Mouse (Mus musculus): ENCODE results near the gene Ift74. TPM values are rescaled to one million over a fixed set of nuclear protein-coding genes. Genes with fewer than 3 reads are reported as not detected.
"Not testable (repeated sequence)": the region's sequence is repeated elsewhere in the genome, so short reads cannot be mapped to it uniquely, and the experiment has no call there.

Ift74 gene
- polyA plus RNA-seq, 1 experiment from 2014 or later: 4.2 TPM

- ATAC-seq (no peak), DNase-seq (no peak)
- Histone ChIP-seq H3K9me3 (ENCODE audit: low read length) (no peaks in the 10 kb centered on the region), H3K27me3 (ENCODE audit: insufficient read depth, low read length) (no peaks in the 10 kb centered on the region), H3K4me2 (ENCODE audit: low read depth, low read length) (no peak overlapping the region), H3K36me3 (replicated peaks; ENCODE audit: insufficient read depth, low read length) (no peaks in the 10 kb centered on the region), H3K4me1 (ENCODE audit: insufficient read depth) (0 out of 2 replicates have a peak, but pooled peaks cover 2% of the 10 kb centered on the region), H3K27ac (ENCODE audit: low read depth) (no peak overlapping the region), H3K9ac (replicated peaks) (no peak overlapping the region), H3K4me3 (ENCODE audit: low read depth, low read length) (no peak overlapping the region)
- WGBS (ENCODE audit: insufficient replicate concordance): 18% methylated on average over 1 of the region's 1 CpGs
- no peak for TF ChIP-seq EP300 (IDR thresholded peaks at IDR 0.05; ENCODE audit: low read depth)
- no peak for TF ChIP-seq CTCF (IDR thresholded peaks at IDR 0.05; ENCODE audit: low read depth)
These were observed 67.7 kb downstream of the Ift74 start for GRCm38 (mm10) chr4:94682029-94682428.

GRCm38 (mm10) chr4:94683305-94683704 is 69.0 kb downstream of the Ift74 start:
- DNase-seq (no peak), ATAC-seq (no peak)
- H3K9ac ChIP-seq (replicated peaks): no peak overlapping the region
- H3K4me1 ChIP-seq (ENCODE audit: insufficient read depth): 0 out of 2 replicates have a peak, but pooled peaks cover 2% of the 10 kb centered on the region
- TF ChIP-seq EP300 (IDR thresholded peaks at IDR 0.05; ENCODE audit: low read depth) (no peak), CTCF (IDR thresholded peaks at IDR 0.05; ENCODE audit: low read depth) (no peak)
- H3K4me2 ChIP-seq (ENCODE audit: low read depth, low read length): no peak overlapping the region
- no peaks in the 10 kb centered on the region for H3K9me3 ChIP-seq (ENCODE audit: low read length)
- 0 out of 2 replicates have a peak, but pooled peaks cover 2% of the 10 kb centered on the region for H3K36me3 ChIP-seq (replicated peaks; ENCODE audit: insufficient read depth, low read length)
- 62% methylated on average over 5 of the region's 5 CpGs for WGBS (ENCODE audit: insufficient replicate concordance)
- H3K27ac ChIP-seq (ENCODE audit: low read depth): no peak overlapping the region
- H3K4me3 ChIP-seq (ENCODE audit: low read depth, low read length): no peak overlapping the region
- no peaks in the 10 kb centered on the region for H3K27me3 ChIP-seq (ENCODE audit: insufficient read depth, low read length)

- not testable (repeated sequence) for H3K4me2 ChIP-seq (ENCODE audit: low read depth, low read length); DNase-seq; H3K4me1 ChIP-seq (ENCODE audit: insufficient read depth); H3K4me3 ChIP-seq (ENCODE audit: low read depth, low read length); H3K9ac ChIP-seq (replicated peaks); H3K27ac ChIP-seq (ENCODE audit: low read depth); H3K36me3 ChIP-seq (replicated peaks; ENCODE audit: insufficient read depth, low read length); H3K9me3 ChIP-seq (ENCODE audit: low read length); ATAC-seq; H3K27me3 ChIP-seq (ENCODE audit: insufficient read depth, low read length)
- 60% methylated on average over 2 of the region's 2 CpGs for WGBS (ENCODE audit: insufficient replicate concordance)
These were observed 75.5 kb downstream of the Ift74 start for GRCm38 (mm10) chr4:94689804-94690203.

- 38% methylated on average over 4 of the region's 4 CpGs for WGBS (ENCODE audit: insufficient replicate concordance)
- no peak for ATAC-seq
- no peak overlapping the region for H3K4me3 ChIP-seq (ENCODE audit: low read depth, low read length)
These were observed 76.8 kb downstream of the Ift74 start for GRCm38 (mm10) chr4:94691078-94691477.

GRCm38 (mm10) chr4:94692175-94692574 is 77.9 kb downstream of the Ift74 start:
- DNase-seq (no peak), ATAC-seq (no peak)
- no peaks in the 10 kb centered on the region for H3K27me3 ChIP-seq (ENCODE audit: insufficient read depth, low read length)
- TF ChIP-seq EP300 (IDR thresholded peaks at IDR 0.05; ENCODE audit: low read depth) (no peak), CTCF (IDR thresholded peaks at IDR 0.05; ENCODE audit: low read depth) (no peak)
- H3K4me3 ChIP-seq (ENCODE audit: low read depth, low read length): no peak overlapping the region
- 62% methylated on average over 2 of the region's 2 CpGs for WGBS (ENCODE audit: insufficient replicate concordance)
- H3K9me3 ChIP-seq (ENCODE audit: low read length): no peaks in the 10 kb centered on the region
- H3K27ac ChIP-seq (ENCODE audit: low read depth): no peak overlapping the region
- no peak overlapping the region for H3K9ac ChIP-seq (replicated peaks)
- 0 out of 2 replicates have a peak, but pooled peaks cover 2% of the 10 kb centered on the region for H3K36me3 ChIP-seq (replicated peaks; ENCODE audit: insufficient read depth, low read length)
- no peaks in the 10 kb centered on the region for H3K4me1 ChIP-seq (ENCODE audit: insufficient read depth)
- no peak overlapping the region for H3K4me2 ChIP-seq (ENCODE audit: low read depth, low read length)

More at GRCm38 (mm10) chr4:94691078-94691477, 76.8 kb downstream of the Ift74 start:
- Histone ChIP-seq H3K27me3 (ENCODE audit: insufficient read depth, low read length) (no peaks in the 10 kb centered on the region), H3K9ac (replicated peaks) (no peak overlapping the region), H3K27ac (ENCODE audit: low read depth) (no peak overlapping the region), H3K36me3 (replicated peaks; ENCODE audit: insufficient read depth, low read length) (0 out of 2 replicates have a peak, but pooled peaks cover 2% of the 10 kb centered on the region), H3K9me3 (ENCODE audit: low read length) (no peaks in the 10 kb centered on the region), H3K4me2 (ENCODE audit: low read depth, low read length) (no peak overlapping the region), H3K4me1 (ENCODE audit: insufficient read depth) (no peaks in the 10 kb centered on the region)
- TF ChIP-seq CTCF (IDR thresholded peaks at IDR 0.05; ENCODE audit: low read depth) (no peak), EP300 (IDR thresholded peaks at IDR 0.05; ENCODE audit: low read depth) (peak; percentile 35; the same call in 1 of the 2 replicates)
- DNase-seq: no peak

GRCm38 (mm10) chr4:94696368-94696767 is 82.1 kb downstream of the Ift74 start:
- ATAC-seq (no peak), DNase-seq (no peak)
- Histone ChIP-seq H3K4me1 (ENCODE audit: insufficient read depth) (no peaks in the 10 kb centered on the region), H3K36me3 (replicated peaks; ENCODE audit: insufficient read depth, low read length) (no peaks in the 10 kb centered on the region), H3K9me3 (ENCODE audit: low read length) (no peaks in the 10 kb centered on the region), H3K4me2 (ENCODE audit: low read depth, low read length) (no peak overlapping the region), H3K27me3 (ENCODE audit: insufficient read depth, low read length) (no peaks in the 10 kb centered on the region), H3K9ac (replicated peaks) (no peak overlapping the region), H3K27ac (ENCODE audit: low read depth) (no peak overlapping the region), H3K4me3 (ENCODE audit: low read depth, low read length) (no peak overlapping the region)
- TF ChIP-seq EP300 (IDR thresholded peaks at IDR 0.05; ENCODE audit: low read depth) (no peak), CTCF (IDR thresholded peaks at IDR 0.05; ENCODE audit: low read depth) (no peak)
- 57% methylated on average over 3 of the region's 3 CpGs for WGBS (ENCODE audit: insufficient replicate concordance)

- H3K4me3 ChIP-seq (ENCODE audit: low read depth, low read length): no peak overlapping the region
- H3K9ac ChIP-seq (replicated peaks): no peak overlapping the region
- H3K9me3 ChIP-seq (ENCODE audit: low read length): no peaks in the 10 kb centered on the region
- TF ChIP-seq CTCF (IDR thresholded peaks at IDR 0.05; ENCODE audit: low read depth) (no peak), EP300 (IDR thresholded peaks at IDR 0.05; ENCODE audit: low read depth) (no peak)
- no peaks in the 10 kb centered on the region for H3K36me3 ChIP-seq (replicated peaks; ENCODE audit: insufficient read depth, low read length)
- H3K4me2 ChIP-seq (ENCODE audit: low read depth, low read length): no peak overlapping the region
- no peak overlapping the region for H3K27ac ChIP-seq (ENCODE audit: low read depth)
- ATAC-seq (no peak), DNase-seq (no peak)
- WGBS (ENCODE audit: insufficient replicate concordance): 54% methylated on average over 2 of the region's 2 CpGs
- H3K27me3 ChIP-seq (ENCODE audit: insufficient read depth, low read length): no peaks in the 10 kb centered on the region
- H3K4me1 ChIP-seq (ENCODE audit: insufficient read depth): no peaks in the 10 kb centered on the region
These were observed 96.7 kb downstream of the Ift74 start for GRCm38 (mm10) chr4:94711002-94711401.

Measured in liver, postnatal 0 days (tissue).